Mouse (Mus musculus): ENCODE results near the gene Samd3.

The Samd3 gene

GRCm38 (mm10) chr10:26229488-26229887 lies at the start of gene Samd3:
Gene Samd3, plus strand, starts transcription at chr10:26229707.
- DNase-seq: no peak

- no peak for DNase-seq
Observed at GRCm38 (mm10) chr10:26185289-26185688, 44.2 kb upstream of the Samd3 start.

- DNase-seq: no peak
Observed at GRCm38 (mm10) chr10:26190811-26191210, 38.7 kb upstream of the Samd3 start.

- DNase-seq: no peak
Observed at GRCm38 (mm10) chr10:26194892-26195291, 34.6 kb upstream of the Samd3 start.

GRCm38 (mm10) chr10:26202708-26203368 lies 26.7 kb upstream of the Samd3 start:
- no peak for DNase-seq

GRCm38 (mm10) chr10:26220729-26221128 lies 8.8 kb upstream of the Samd3 start:
- DNase-seq: no peak

- no peak for DNase-seq
Observed at GRCm38 (mm10) chr10:26226241-26226640, 3.3 kb upstream of the Samd3 start.

- DNase-seq: no peak
Observed at GRCm38 (mm10) chr10:26226734-26227133, 2.8 kb upstream of the Samd3 start.

GRCm38 (mm10) chr10:26228187-26228586 lies 1.3 kb upstream of the Samd3 start:
- DNase-seq: no peak

GRCm38 (mm10) chr10:26232071-26232653 lies 2.7 kb downstream of the Samd3 start:
- no peak for DNase-seq

- no peak for DNase-seq
Observed at GRCm38 (mm10) chr10:26238559-26238958, 9.1 kb downstream of the Samd3 start.

- no peak for DNase-seq
Observed at GRCm38 (mm10) chr10:26239090-26239489, 9.6 kb downstream of the Samd3 start.

- DNase-seq: no peak
Observed at GRCm38 (mm10) chr10:26243203-26243602, 13.7 kb downstream of the Samd3 start.

GRCm38 (mm10) chr10:26244466-26244865 lies 15.0 kb downstream of the Samd3 start:
- no peak for DNase-seq

GRCm38 (mm10) chr10:26249426-26250165 lies 20.1 kb downstream of the Samd3 start:
- no peak for DNase-seq

GRCm38 (mm10) chr10:26259908-26260307 lies 30.4 kb downstream of the Samd3 start:
- DNase-seq: no peak

- no peak for DNase-seq
Observed at GRCm38 (mm10) chr10:26263744-26264459, 34.4 kb downstream of the Samd3 start.

- DNase-seq: no peak
Observed at GRCm38 (mm10) chr10:26275414-26275813, 45.9 kb downstream of the Samd3 start.

GRCm38 (mm10) chr10:26280009-26280408 lies 50.5 kb downstream of the Samd3 start:
- no peak for DNase-seq

GRCm38 (mm10) chr10:26287136-26287535 lies 57.6 kb downstream of the Samd3 start:
- no peak for DNase-seq

GRCm38 (mm10) chr10:26297200-26297599 lies 67.7 kb downstream of the Samd3 start:
- no peak for DNase-seq

GRCm38 (mm10) chr10:26297626-26298025 lies 68.1 kb downstream of the Samd3 start:
- no peak for DNase-seq

- no peak for DNase-seq
Observed at GRCm38 (mm10) chr10:26302336-26302735, 72.8 kb downstream of the Samd3 start.
